Mouse (Mus musculus) retina, postnatal 1 day (tissue): Measurements from ENCODE around the gene L2hgdh.

ENCODE experiments used
- DNase-seq: peaks from one replicate; pipeline ENCODE4 v3.0.0-alpha.2; 2012

L2hgdh gene

DNA sequence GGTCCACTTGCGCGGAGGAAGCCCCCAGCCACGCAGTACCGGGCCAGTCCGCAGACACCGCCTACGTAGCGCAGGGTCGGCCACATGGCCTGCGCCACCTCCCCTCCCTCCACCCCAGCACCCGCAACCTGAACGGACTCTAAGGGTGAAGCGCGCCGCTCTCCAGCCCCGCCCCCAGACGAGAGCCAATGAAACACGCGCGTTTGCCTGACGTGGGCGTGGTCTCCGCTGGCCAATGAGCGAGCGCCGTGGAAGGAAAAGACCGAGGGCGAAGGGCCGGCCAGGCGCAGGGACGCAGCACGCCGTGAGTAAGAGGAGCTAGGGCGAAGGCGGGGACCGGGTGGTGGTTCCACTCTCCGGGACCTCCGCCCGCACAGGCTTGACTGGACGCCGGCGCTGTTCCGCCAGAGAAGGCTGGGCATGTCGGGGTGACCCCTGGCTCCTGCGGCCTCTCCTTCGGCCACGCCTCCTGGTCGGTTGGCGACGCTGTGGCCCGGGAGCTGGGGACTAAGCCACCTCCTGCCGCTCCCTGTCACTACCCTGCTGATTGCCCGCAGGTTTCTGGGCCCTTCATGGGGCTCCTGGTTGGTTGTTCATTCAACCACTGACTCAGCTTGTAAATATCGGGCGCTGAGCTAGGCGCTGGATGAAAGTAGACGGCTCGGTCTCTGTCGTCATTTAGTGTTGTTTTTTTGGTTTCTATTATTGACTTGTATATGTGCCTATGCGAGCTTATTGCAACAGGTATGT is at the start of gene L2hgdh, which contains the start of gene Atp5s:
TSS of gene L2hgdh (minus strand) at position 163 of the 750 bp plus-strand sequence.
TSS of gene Atp5s (plus strand) at position 240 of the 750 bp plus-strand sequence.
- DNase-seq = peak; percentile 98

DNA sequence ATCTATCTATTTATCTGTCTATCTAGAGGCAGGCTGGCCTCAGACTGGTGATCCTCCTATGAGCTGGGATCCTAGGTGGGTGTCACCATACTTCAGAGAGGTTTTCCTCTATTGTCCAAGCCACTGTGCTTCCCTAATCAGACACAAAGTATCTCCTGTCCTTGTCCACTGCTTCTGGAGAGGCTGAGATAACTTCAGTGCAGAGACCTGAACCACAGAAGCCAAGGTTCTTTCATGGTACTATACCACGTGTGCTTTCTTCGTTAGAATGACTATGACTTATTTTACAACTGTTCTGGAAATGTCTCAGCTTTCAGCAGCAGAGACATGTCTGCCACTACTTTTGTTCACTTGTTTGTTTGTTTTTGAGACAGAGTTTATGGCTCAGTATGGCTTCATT is 44.2 kb upstream of the L2hgdh start:
- no peak for DNase-seq

DNA sequence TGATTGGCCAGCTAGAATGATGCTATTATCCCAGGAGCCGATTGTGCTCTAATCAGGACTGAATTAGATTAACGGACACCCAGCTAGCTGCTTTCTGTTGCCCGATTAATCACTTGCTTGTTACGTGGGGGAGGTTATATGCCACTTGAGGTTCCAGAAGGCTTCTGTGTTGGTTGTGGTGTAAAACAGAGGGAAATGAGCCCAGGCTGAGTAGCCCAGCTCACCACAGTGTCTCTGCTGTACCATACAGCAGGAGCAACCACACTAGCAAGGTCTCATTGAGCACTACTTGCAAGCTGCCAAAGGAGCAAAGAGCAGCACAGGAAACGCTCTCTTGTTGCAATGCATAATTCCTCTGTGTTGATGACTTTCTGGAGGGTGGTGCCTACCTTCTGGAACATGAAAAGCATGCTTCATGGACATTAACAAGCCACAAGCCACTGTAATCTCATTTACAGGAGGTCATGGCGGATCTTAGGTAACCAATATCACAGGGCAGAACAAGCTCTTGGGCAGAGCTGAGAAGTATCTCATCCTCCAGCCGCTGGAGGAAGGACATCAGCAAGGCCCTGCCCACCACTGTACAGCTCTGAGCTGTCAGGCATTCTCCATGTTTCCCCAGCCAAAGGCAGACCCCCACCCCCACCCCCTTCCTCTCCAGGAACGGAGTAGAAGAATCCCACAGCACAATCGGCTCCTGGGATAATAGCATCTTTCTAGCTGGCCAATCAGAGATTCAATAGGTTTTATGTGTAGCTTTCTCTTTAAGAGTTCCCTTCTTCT is 43.0 kb upstream of the L2hgdh start:
- DNase-seq = peak; percentile 49

DNA sequence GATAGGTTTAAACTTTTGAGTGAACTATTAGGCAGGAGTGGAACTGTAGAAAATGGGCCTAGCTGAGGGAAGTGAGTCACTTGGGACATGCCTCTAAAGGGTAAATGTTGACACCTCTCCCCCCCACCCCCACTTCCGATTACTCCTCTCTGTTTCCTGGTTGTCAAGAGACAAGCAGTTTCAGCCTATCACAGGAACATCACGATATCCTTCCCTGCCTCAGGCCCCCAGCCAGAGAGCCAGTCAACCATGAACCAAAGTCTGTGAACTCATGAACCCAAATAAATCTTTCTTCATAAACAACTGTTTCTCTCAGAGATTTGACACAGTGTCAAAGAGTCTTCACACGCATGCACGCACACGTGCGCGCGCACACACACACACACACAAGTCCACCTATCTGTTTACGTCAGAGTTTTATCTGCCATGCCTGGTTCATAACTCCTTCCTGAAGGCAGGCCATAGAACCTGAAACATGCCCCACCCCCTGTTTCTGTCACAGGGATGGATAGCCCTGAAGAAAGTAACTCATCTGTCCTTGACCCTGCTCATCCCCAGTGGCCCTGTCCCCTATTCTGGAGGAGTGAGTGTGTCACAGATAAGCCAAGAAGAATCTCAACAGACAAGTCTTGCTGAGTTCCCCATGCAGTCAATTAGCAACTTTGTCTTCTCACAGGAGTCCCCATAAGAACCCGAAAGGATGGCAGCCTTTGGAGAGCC is 41.7 kb upstream of the L2hgdh start:
- peak; percentile 50 for DNase-seq

DNA sequence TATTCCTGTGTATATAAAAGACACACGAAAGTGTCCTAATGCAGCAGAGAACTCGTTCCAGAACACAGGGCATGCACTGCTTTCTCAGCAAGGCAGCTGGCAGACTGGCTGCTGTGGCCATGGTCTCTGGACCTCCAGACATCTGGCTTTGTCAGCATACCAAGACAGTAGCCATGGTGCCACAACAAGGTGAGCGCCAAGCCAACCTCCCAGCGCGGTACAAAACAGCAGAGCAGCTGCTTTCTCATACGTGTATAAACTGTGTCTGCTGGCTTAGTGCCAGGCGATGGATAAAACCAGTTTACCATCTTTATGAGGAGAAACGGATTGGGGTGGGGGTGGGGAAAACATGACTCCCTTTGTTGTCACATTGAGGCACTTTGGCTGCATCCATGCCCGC is 40.9 kb upstream of the L2hgdh start:
- DNase-seq = peak; percentile 65

DNA sequence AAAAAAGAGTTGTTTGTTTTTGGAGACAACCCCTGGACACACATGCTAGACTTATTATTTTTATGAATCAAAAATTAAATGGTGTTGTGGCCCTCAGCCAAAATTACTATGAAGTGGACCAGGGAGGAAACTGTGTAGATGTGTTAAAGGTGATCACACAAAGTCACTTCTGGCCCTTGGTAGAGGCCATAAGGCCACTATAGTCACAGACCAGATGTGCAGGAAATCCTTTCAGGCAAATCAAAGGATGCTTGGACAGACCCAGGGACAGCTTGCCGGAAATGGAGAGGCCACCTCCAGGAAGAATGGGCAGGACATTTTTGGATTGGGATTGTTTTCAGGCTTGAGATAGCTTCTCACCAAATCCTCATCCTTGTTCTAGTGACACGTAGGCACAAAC is 36.9 kb upstream of the L2hgdh start:
- no peak for DNase-seq

DNA sequence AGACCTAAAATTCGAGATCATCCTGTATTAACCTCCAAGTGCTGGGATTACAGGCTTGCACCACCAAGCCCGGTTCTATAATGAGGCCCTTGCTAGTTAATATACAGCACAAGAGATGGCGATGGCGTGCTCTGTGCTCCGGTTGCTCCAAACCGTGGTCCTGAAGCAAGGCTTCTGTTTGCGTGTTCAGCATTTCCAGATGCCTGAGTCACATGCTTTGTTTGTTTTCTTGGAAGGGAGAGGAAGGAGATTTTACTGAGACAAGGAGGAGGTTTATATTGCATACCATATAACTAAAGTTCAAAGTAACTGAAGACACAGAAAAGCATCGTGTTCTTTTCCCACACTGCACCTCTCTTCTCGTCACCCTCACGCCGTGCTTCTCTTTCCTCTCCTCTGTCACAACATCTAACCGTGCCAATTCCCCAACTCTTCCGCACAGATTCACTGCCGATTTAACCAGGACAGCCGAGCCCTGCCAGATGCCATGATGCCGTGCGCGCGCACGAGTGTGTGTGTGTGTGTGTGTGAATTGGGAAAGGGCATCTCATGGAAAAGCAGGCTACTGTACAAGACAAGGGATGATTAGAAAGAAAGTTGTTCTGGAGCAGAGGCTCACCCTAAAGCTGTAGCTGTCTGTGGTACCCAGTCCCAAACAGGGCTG is 36.2 kb upstream of the L2hgdh start:
- no peak for DNase-seq

DNA sequence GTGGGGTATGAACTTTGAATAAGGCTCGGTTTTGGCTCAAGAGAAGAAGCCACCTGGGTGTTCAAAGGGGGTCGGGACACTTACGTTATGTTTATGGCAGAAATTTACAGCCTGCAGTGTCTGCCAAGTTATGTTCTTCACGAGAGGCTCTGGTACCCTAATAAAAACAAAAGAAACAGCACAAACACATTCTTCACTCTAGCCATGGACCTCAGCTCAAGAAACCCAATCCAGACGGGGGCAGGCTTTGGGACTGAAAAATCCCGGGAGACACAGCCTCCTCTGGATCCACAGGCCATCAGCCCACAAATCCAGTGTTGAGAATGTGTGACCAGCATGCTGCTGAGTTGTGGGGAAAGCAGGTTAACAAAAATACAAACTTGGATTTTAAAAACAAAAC is 35.3 kb upstream of the L2hgdh start:
- no peak for DNase-seq

DNA sequence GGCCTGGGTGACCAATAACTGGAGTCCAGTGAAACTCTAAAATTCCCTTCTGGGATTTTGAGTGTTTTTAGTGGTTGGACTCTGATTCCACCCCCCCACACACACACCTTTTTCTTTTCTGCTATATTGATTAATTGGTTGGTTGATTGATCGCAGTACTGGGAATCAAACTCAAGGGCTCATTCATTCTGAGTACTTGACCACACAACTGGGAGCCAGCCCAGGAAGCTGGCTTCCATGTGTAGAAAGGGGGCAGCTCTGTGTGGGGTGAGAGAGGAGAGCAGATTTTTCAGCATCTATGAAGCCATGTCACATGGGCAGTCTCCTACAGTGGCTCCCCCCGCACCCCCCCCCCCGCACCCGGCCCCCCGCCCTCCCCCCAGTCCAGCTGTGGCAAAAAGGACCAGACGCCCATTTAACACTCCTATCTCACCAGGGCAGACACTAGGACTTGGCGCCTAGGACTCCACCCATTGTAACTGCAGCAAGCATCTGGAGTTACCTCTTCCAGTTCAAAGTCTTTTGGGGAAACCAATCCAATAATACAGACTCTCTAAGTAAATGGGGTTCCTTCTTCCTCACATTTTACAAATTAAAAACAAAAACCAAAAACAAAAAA is 34.7 kb upstream of the L2hgdh start:
- no peak for DNase-seq

DNA sequence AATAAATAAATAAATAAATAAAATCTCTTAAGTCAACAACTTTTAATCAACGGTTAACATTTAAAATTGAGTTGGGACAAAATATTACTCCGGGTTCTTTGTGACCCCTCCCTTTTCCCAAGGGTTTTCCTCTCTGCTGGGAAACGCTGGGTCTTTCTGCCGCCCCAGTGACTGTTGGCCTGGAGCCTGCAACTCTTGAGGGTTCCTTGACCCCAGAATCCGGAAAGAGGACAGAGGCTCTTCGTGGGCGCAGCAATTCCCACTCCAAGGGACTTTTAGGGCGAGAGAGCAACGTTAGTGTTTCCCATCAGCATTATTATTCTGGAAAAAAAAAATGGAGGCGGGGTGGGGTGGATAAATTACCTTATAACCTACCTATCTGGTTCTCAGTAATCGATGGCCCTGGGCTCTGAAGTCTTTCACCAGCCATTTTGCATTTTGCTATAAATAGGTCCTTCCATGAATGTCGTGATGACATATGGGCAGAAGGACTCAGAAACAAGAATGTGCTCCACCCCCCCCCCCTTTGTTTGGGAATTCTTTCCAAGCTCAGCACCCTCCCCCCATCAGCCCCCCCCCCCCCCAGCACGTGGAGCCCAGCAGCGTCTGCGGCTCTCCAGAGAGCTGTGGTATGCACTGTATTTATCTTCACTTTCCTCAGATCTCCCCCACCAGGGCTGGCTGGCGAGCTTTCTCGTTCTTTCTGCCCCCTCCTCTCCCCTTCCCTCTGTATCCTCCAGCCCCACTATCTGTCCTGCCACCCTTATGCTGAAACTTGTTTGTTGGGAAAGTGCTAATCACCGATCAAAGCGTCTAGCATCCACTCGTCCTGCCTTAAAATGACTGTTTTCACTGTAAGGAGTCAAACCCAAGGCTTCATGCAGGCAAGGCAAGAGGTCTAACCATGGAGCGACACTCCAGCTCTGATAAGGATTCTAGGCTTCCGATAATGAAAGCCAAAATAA is 33.8 kb upstream of the L2hgdh start:
- peak; percentile 51 for DNase-seq

DNA sequence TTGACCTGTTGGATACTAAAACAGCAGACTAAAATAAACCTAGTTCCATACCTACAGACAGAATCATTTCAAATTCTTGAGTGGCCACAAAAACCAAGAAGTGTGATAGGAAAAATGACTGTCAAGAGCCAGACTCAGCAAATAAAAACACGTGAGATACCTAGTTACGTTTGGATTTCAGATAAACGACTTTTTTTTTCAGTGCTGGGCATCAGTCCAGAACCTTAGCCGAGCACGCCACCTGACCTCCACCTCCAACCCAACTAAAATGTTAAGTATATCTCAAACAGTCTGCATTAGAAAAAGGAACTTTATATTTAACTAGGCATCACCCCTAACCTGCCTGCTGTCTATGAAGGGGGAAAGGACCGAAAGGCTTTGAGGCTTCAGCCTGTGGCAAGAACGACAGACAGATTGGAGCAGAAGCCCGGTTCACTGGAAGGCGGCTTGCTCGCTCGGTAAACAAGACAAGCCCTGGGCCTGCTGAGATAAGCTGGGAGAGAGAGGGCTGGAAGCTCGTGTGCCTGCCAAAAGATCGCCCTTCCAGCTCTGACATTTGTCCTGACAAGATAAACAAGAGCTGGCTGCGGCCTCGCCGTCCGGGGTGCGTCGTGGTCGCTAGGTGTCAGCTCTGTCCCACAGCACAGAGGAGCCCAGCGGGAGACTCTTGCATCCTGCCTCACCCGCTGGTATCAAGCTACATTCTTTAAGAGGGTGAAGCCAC is 32.9 kb upstream of the L2hgdh start:
- peak; percentile 82 for DNase-seq

DNA sequence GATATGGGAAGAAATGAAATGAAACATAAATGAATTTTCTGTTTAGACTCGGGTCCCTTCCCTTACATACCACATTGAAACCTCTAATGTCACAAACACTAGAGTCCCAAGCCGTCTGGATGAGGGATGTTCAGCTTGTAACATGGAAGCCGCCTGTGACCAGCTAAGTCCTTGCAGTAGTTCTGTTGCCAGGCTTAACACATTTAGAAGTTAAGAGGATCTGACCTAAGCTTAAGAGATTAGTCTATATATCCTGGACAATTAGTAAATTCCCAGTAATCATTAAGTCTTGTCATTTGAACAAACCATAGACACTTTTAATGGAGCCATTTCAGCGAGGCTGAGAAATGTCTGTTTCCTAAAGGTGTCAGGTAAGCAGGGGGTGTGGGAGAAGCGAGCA is 31.3 kb upstream of the L2hgdh start:
- peak; percentile 73 for DNase-seq

DNA sequence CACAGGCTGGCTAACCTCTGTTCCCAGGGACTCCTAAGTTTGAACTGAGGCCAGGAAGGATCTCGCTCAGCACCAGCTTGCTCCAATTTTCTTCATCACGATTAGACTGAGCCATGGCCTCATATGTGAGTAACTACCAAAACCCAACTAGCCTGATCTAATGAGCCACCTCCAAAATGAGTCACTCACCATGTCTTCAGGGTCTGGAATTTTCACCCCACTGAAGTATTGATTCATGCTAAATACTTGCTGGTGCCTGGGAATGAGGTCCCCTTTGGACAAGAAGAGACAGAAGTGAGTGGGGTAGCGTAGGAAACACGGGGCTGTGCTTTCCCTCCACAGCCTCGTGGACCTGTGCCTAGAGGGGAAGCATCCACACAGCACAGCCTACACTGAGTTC is 29.3 kb upstream of the L2hgdh start:
- no peak for DNase-seq

DNA sequence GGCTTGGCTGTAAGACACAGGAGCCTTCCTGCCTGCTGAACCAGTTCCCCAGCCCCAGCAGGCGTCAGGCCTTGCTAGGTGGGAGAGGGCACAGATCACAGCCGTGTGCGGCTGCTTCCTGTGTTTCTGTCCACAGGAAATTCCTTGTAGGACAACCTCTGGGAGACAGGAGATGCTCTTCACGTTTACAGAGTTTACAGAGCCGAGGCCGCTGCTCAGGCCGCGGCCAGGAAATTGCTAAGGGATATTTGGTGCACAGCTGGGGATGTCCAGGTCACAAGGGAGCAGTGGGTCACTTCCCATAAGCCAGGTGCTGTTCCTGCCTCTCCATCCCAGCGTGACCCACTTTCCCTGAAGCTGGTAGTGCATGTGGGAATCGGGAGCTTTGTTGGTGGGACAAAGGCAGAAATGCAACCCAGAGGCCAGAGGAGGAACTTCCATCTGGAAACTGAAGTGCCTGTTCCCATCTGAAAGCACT is 27.2 kb upstream of the L2hgdh start:
- peak; percentile 85 for DNase-seq

DNA sequence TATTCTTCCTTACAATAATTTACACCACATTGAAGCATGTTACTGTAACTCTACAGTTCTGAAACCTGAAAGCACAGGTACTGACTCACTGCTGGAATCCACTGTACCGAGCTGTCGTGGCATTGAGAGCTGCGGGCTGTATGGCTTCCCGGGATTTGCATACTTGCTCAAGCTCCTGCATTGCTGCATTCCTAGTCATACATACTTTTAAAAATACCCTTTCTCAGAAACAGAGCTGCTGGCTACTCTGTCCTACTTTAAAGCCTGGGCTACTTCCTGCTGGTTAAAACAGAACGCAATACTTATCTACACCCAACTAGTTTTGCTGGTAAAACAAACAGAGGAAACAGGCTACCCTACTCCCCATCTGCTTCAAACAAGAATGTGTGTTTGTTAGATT is 19.5 kb upstream of the L2hgdh start:
- DNase-seq = no peak

DNA sequence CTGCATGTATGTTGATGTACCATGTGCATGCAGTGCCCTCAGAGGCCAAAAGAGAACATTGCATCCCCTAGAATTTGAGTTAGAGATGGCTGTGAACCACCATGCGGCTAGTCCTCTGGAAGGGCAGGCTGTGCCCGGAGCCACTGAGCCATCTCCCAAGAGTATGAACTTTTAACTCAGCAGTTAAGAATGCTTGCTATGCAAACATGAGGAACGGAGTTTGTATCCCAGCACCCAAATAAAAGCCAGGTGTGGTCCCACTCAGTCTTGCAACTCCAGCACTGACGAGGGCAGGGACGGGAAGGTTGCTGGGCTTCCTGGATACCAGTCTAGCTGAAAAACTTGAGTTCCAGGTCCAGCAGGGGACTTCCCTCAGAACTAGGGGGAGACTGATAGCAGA is 17.3 kb upstream of the L2hgdh start:
- DNase-seq = no peak

DNA sequence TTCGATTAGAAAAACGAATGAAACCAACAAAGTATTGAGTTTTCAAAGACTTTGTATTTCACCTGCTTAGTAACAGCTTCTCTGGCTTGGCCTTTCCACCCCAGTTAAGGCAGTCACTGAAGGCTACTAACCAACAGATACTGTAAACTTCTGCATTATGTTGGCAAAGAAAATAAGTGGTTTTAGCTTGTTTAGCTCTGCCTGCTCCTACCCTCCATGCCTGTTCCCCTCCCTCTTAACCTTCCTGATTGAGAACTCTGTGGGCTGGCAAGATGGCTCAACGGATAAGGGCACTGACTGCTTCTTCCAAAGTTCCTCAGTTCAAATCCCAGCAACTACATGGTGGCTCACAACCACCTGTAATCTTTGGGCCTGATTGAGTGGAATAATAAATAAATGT is 9.2 kb upstream of the L2hgdh start:
- no peak for DNase-seq

DNA sequence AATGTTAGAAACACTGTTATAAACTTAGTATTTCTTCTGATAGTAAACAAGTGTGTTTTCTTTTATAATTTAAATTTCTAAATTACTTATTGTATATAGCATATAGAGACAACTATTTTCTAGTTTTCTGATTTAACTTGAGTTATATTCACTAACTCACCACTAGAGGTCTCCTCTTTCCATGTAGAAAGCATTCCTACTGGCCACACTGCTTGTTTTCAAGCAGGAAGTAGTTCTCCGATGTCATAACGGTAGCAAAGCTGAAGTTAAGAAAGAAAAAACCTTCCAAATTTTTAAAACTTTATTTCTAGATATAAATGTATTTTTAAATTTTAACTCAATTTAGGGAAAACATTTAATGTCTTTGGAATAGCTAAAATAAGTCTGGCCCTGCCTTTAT is 8.8 kb upstream of the L2hgdh start:
- DNase-seq = peak; percentile 73

DNA sequence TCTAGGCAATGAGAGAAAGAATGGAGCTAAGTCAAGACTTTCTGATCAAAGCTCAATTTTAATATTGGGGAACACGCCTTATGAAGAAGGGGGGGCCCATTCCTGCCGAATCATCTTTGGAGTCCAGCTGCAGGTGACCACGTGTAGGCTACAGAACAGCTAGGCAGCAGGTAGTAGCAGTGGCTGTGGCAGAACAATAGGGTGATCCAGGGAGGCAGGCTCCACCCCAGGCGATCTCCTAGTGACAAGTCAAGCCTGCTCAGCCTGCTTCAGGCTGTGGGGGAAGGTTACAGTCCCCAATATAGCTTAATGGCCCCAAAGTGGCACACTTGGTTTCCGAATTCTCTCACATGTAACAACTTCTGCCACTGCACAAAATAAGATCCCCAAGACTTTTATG is 7.5 kb upstream of the L2hgdh start:
- DNase-seq = no peak

DNA sequence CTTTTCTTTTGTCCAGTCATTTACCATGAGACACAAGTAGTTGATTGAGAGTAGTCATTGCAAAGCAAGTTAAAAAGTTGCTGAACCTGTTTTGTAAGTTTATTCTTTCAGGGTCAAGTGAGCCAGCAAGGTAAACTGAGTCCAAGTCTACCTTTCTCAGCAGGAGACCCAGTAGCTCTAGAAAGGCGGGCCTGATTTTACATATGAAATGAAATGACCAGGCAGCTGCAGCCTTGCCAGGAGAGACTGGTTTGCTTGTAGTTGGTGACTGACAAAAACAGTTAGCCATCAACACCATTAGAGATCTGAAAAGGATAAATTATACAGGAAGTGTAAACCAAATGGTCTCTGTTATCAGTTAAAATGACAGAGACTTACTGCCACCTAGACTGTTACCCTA is 5.6 kb upstream of the L2hgdh start:
- no peak for DNase-seq

DNA sequence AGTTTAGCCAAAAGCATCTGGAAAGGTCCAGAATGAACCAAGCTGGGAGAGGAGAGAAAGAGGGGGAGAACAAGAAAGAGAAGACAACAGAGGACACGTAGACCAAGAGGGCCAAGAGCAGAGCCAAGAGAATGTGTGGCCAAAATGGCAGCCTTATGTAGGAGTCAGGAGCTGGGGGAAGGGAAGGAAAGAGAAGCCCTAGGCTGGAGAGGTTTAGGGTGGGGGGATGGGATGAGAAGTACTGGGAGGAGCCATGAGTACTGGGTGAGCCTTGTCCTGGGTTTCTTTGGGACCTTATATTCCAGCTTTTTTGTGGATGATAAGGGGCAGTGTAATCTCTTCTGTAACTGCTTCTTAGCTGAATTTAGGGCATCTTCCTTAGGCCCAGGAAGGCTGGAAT is 4.6 kb upstream of the L2hgdh start:
- no peak for DNase-seq
